Mouse (Mus musculus): ENCODE data around the gene Ptprm. TPM values are rescaled to one million over a fixed set of nuclear protein-coding genes. Genes with fewer than 3 reads are reported as not detected.

Ptprm gene
- polyA plus RNA-seq, 1 experiment, result 34.2 TPM

DNA sequence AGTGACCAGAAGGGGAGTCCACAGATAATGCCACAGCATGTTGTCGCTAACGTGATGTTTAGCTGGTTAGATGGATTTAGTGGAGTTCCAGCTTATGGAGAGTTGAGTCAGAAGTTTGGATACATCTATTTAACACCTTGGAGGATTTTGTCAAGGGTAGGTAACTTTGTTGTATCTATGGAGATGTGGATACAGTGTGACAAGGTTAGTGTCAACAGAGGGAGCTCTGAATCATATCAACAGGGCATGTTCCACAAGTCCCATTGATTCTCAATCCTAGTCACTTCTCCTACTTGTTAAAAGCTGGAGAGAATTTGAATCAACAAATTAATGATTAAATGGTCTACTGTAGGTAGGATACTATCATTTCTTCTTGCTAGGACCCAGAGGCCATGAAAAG, 394.4 kb downstream of the Ptprm start:
- Histone ChIP-seq H3K4me1 (ENCODE audit: control insufficient read depth, insufficient read depth, low read length) (no peaks in the 10 kb centered on the region), H3K27ac (ENCODE audit: insufficient read depth, low read length) (no peak overlapping the region), H3K27me3 (ENCODE audit: control insufficient read depth, insufficient read depth, low read length) (no peaks in the 10 kb centered on the region), H3K4me3 (replicated peaks; ENCODE audit: insufficient read depth, low read depth, low read length) (no peak overlapping the region)
- no peak for TF ChIP-seq CTCF (IDR thresholded peaks at IDR 0.05; ENCODE audit: borderline replicate concordance, insufficient read depth, low read depth, low read length)
- TF ChIP-seq POLR2A (IDR thresholded peaks at IDR 0.05; ENCODE audit: borderline replicate concordance, insufficient read depth, low read length), result no peak
- 98% methylated on average over 2 of the region's 2 CpGs for WGBS
- no peak for DNase-seq

DNA sequence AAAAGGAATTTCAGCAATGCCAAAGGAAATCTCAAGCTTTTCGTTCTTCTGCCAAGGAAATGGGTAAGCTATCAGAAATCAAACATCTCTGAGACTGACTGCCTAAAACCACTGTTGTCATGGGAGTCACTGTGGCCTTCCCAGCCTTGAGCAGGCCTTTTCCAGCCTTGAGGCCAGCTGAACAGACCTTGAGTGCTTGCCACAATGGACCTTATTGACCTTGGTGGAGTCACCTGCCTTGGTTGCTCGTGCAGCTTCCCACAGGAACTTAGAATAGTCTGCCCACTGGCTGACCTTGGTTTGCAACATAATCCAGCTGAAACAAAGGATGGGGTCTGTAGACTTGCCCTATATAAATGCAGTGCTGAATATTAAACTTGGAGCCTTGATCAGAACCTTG, 395.5 kb downstream of the Ptprm start:
- 99% methylated on average over 2 of the region's 2 CpGs for WGBS
- TF ChIP-seq CTCF (IDR thresholded peaks at IDR 0.05; ENCODE audit: borderline replicate concordance, insufficient read depth, low read depth, low read length) (no peak), POLR2A (IDR thresholded peaks at IDR 0.05; ENCODE audit: borderline replicate concordance, insufficient read depth, low read length) (no peak)
- no peak for DNase-seq
- H3K27ac ChIP-seq (ENCODE audit: insufficient read depth, low read length), result no peak overlapping the region
- H3K4me1 ChIP-seq (ENCODE audit: control insufficient read depth, insufficient read depth, low read length), result no peaks in the 10 kb centered on the region
- no peaks in the 10 kb centered on the region for H3K27me3 ChIP-seq (ENCODE audit: control insufficient read depth, insufficient read depth, low read length)
- no peak overlapping the region for H3K4me3 ChIP-seq (replicated peaks; ENCODE audit: insufficient read depth, low read depth, low read length)

DNA sequence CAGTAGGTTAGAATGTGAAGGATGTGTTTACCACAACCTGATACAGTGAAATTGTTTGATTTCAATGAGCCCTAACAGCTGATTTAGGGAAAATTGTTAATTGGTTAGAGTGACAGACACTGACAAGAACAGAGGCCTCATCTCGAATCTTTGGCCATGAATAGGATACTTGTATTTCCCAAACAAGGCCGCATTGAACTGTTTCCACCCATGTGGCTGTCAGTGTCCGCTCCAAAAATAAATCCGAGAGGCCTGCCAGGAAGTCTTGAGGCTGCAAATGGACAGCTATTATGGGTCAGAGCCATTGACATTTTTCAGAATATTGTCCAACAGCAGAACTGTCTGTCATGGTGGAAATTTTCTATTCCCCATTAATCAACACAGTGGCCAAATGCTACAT, 409.8 kb downstream of the Ptprm start:
- 50% methylated on average over 4 of the region's 4 CpGs for WGBS
- Histone ChIP-seq H3K4me1 (ENCODE audit: control insufficient read depth, insufficient read depth, low read length) (no peaks in the 10 kb centered on the region), H3K27ac (ENCODE audit: insufficient read depth, low read length) (no peak overlapping the region), H3K27me3 (ENCODE audit: control insufficient read depth, insufficient read depth, low read length) (no peaks in the 10 kb centered on the region; the same call in 1 of the 2 replicates), H3K4me3 (replicated peaks; ENCODE audit: insufficient read depth, low read depth, low read length) (no peak overlapping the region)
- TF ChIP-seq CTCF (IDR thresholded peaks at IDR 0.05; ENCODE audit: borderline replicate concordance, insufficient read depth, low read depth, low read length), result no peak
- no peak for TF ChIP-seq POLR2A (IDR thresholded peaks at IDR 0.05; ENCODE audit: borderline replicate concordance, insufficient read depth, low read length)
- peak in 1 of 2 experiments; percentile 50 for DNase-seq

DNA sequence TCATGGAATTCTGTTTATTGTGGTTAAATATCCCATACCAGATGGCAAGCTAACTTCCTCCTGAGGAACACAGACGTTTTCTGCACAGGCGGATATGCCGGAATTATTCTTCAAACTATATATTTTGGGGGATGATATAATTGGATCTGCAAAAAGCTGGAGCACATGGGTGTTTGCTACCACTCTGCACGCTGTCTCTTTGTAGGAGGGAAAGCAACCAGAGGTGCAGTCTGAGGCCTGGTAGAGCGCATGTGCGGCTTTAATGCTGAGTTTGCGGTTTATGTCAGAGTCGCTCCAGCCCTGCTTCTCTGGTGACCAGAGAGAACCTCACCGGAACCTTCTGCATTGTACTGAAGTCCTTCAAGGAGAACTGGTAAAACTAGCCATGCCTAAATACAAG, 410.7 kb downstream of the Ptprm start:
- no peak overlapping the region for H3K27ac ChIP-seq (ENCODE audit: insufficient read depth, low read length)
- H3K4me1 ChIP-seq (ENCODE audit: control insufficient read depth, insufficient read depth, low read length), result no peaks in the 10 kb centered on the region
- 95% methylated on average over 9 of the region's 9 CpGs for WGBS
- H3K4me3 ChIP-seq (replicated peaks; ENCODE audit: insufficient read depth, low read depth, low read length), result no peak overlapping the region
- TF ChIP-seq CTCF (IDR thresholded peaks at IDR 0.05; ENCODE audit: borderline replicate concordance, insufficient read depth, low read depth, low read length) (no peak), POLR2A (IDR thresholded peaks at IDR 0.05; ENCODE audit: borderline replicate concordance, insufficient read depth, low read length) (no peak)
- no peak for DNase-seq
- H3K27me3 ChIP-seq (ENCODE audit: control insufficient read depth, insufficient read depth, low read length), result no peaks in the 10 kb centered on the region; the same call in 1 of the 2 replicates

DNA sequence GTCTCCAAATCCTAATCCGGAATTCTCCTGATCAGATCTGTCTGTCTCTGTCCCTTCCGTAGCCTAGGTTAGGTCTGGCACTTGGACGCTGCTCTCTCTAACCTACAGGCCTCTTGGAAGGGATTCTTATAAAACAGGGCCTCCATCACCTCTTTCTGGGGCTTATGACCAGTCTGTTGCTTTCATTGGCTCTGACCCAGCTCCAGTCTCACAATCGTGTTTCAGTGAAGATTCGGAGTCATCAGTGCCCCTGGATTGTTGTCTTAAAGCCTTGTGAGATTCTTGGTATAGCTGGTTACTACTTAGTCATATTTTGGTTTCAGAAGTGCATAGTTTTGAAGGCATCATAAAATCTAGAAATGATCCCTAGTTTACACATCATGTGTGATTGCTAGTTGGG, 428.6 kb downstream of the Ptprm start:
- 85% methylated on average over 5 of the region's 5 CpGs for WGBS
- no peak overlapping the region for H3K4me3 ChIP-seq (replicated peaks; ENCODE audit: insufficient read depth, low read depth, low read length)
- TF ChIP-seq POLR2A (IDR thresholded peaks at IDR 0.05; ENCODE audit: borderline replicate concordance, insufficient read depth, low read length), result no peak
- no peak for TF ChIP-seq CTCF (IDR thresholded peaks at IDR 0.05; ENCODE audit: borderline replicate concordance, insufficient read depth, low read depth, low read length)
- H3K27me3 ChIP-seq (ENCODE audit: control insufficient read depth, insufficient read depth, low read length), result no peaks in the 10 kb centered on the region; the same call in 1 of the 2 replicates
- no peak overlapping the region for H3K27ac ChIP-seq (ENCODE audit: insufficient read depth, low read length)
- no peak for DNase-seq
- H3K4me1 ChIP-seq (ENCODE audit: control insufficient read depth, insufficient read depth, low read length), result no peaks in the 10 kb centered on the region

DNA sequence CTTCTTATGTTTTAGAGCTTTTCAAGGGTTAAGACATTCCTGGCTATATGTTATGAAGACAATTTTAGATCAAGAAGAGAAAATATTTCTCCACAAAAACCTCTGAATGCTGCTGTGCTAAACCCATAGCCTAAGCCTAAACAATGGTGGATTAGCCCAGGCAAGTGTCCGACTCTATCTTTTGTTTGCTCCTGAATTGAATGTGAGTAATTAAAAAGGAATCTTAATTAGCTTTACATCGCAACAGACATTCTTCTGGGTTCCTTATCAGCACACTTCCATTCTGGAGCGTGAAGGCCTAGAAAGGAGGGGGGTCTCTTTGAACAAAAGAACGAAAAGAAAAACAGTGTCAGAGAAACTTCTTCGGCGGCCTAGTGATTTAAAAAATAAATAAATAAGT, 439.6 kb downstream of the Ptprm start:
- Histone ChIP-seq H3K27ac (ENCODE audit: insufficient read depth, low read length) (no peak overlapping the region), H3K4me3 (replicated peaks; ENCODE audit: insufficient read depth, low read depth, low read length) (no peak overlapping the region), H3K4me1 (ENCODE audit: control insufficient read depth, insufficient read depth, low read length) (no peaks in the 10 kb centered on the region), H3K27me3 (ENCODE audit: control insufficient read depth, insufficient read depth, low read length) (no peaks in the 10 kb centered on the region; the same call in 1 of the 2 replicates)
- no peak for DNase-seq
- 79% methylated on average over 6 of the region's 6 CpGs for WGBS
- TF ChIP-seq CTCF (IDR thresholded peaks at IDR 0.05; ENCODE audit: borderline replicate concordance, insufficient read depth, low read depth, low read length) (no peak), POLR2A (IDR thresholded peaks at IDR 0.05; ENCODE audit: borderline replicate concordance, insufficient read depth, low read length) (no peak)

DNA sequence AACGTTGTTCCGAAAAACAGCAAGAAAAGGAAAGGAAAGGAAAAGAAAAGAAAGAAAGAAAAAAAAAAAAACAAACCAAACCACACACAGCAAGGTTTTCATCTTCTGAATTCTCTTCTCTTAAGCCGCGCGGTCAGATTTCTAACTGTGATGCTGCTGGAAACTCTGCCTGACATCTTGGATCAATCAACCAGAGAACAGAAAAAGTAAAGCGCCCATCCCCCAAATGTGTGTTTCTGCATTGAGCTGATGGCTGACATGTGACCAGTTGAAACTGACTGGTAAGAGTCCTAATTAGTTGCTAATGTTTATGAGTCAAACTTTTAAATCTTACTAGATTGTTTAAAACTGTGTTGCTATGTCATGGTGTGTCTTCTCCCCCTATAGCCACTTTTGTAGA, 441.7 kb downstream of the Ptprm start:
- H3K27me3 ChIP-seq (ENCODE audit: control insufficient read depth, insufficient read depth, low read length), result no peaks in the 10 kb centered on the region; the same call in 1 of the 2 replicates
- DNase-seq, result no peak
- TF ChIP-seq CTCF (IDR thresholded peaks at IDR 0.05; ENCODE audit: borderline replicate concordance, insufficient read depth, low read depth, low read length) (no peak), POLR2A (IDR thresholded peaks at IDR 0.05; ENCODE audit: borderline replicate concordance, insufficient read depth, low read length) (no peak)

DNA sequence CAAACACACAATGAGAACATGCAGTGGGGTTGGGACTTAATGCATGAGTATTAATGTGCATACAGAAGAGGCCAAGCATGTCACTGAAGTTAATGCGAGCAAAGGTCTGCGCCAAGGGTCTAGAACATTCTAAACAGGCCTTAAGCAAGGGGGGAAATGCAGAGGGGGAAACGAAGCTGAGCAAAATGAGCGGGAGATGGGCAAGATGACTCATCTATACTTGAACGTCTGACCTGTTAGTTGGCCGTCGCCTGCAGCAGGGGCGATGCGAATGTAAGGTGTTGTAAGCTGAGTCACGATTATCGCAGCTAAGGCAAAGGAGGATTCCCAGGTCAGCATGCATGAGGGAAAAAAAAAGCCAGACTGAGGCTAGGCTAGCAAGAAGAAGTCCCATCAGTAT, 442.1 kb downstream of the Ptprm start:
- no peak for TF ChIP-seq CTCF (IDR thresholded peaks at IDR 0.05; ENCODE audit: borderline replicate concordance, insufficient read depth, low read depth, low read length)
- TF ChIP-seq POLR2A (IDR thresholded peaks at IDR 0.05; ENCODE audit: borderline replicate concordance, insufficient read depth, low read length), result no peak
- no peak for DNase-seq
- WGBS, result 96% methylated on average over 11 of the region's 11 CpGs
- no peak overlapping the region for H3K27ac ChIP-seq (ENCODE audit: insufficient read depth, low read length)
- H3K4me3 ChIP-seq (replicated peaks; ENCODE audit: insufficient read depth, low read depth, low read length), result no peak overlapping the region
- H3K4me1 ChIP-seq (ENCODE audit: control insufficient read depth, insufficient read depth, low read length), result no peaks in the 10 kb centered on the region
- no peaks in the 10 kb centered on the region; the same call in 1 of the 2 replicates for H3K27me3 ChIP-seq (ENCODE audit: control insufficient read depth, insufficient read depth, low read length)

More for the DNA sequence above, 441.7 kb downstream of the Ptprm start:
- no peak overlapping the region for H3K4me3 ChIP-seq (replicated peaks; ENCODE audit: insufficient read depth, low read depth, low read length)
- 95% methylated on average over 6 of the region's 6 CpGs for WGBS
- no peaks in the 10 kb centered on the region for H3K4me1 ChIP-seq (ENCODE audit: control insufficient read depth, insufficient read depth, low read length)
- H3K27ac ChIP-seq (ENCODE audit: insufficient read depth, low read length), result no peak overlapping the region

All from cerebellum, adult 2 months (tissue).